Mouse (Mus musculus) olfactory bulb, adult 2 months (tissue): Measurements from ENCODE around the gene St5.

Experiments
- CTCF ChIP-seq: fragments of 200-500 bp; IDR thresholded peaks from 2 replicates; pipeline ENCODE4 v1.5.1; 2012; ENCODE audit warnings: low read depth, mild to moderate bottlenecking, low read length, moderate library complexity; ENCODE audit not compliant: insufficient read depth
- POLR2A ChIP-seq: fragments of 200-500 bp; IDR thresholded peaks from 2 replicates; pipeline ENCODE4 v1.6.1; 2012; ENCODE audit warnings: mild to moderate bottlenecking, low read depth, low read length, moderate library complexity; ENCODE audit not compliant: insufficient read depth

GRCm38 (mm10) chr7:109602022-109602421 lies 101.4 kb downstream of the St5 start:
- TF ChIP-seq CTCF (no peak), POLR2A (no peak)
